In the genomic region with DNA sequence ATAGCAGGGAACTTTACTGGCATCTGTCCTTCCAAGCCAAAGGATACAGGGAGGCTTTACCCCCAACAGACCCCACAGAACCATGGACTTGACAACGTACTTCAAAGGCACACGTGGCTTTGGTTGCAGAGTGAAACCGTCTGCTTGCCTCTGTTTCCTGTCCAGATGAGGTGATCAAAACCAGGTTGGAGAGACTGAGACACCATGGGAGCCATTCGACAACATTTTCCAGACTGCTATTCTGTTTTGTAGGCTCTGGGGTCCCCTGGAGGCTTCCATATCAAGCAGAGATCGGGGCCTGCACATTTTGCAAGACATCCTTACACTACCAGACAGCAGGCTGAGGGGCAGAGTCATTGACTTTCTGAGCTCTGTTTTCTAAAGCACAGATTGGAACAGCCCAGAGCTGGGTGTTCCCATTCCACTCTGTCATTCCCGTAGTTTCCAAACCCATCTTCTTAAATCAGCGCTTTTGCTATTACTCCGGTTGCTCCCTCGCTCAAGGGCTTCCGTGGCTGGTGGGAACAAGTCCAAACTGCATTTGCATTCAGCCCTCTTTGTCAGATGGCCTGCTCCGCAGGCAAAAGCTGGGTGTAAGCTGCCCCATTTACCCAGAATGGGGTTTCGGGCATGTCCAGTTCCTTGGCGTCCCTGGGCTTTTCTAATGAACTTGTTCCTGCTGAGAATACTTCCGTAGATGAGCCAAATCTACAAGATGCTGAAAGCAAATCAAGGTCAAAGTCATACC, we compare ENCODE assay signal across 9 mouse cellular contexts.
A peak's percentile ranks its signal among the peaks of the same experiment; 100 is the strongest.
DNase-seq lines count a peak whose midpoint lies in the region; ATAC-seq lines count a peak whose summit lies in the region.
"Had no signal": no experiment of that assay in that cellular context is flagged by ENCODE, and none has a peak within 500 bp of the region (broad histone marks: within the 10 kb centered on the region; RNA-seq: fewer than 3 reads in every experiment).

No protein-coding gene starts in this region.

- intact Hi-C loops in heart, postnatal 14 days (cut with DNase I) = no loop called here

- WGBS in limb, embryonic 15.5 days = 36% methylated on average over 14 of the region's 14 CpGs

- H3K9me3 ChIP-seq in limb, embryonic 15.5 days = no peaks in the 10 kb centered on the region
- H3K9me3 ChIP-seq: lung, embryonic 15.5 days had no signal

- H3K4me1 ChIP-seq in limb, embryonic 15.5 days = peaks cover 10% of the 10 kb centered on the region

- peak; percentile 38 to 45 for DNase-seq in heart, adult 18-20 months
- DNase-seq in heart, postnatal 14 days = no peak
- DNase-seq in right cerebral cortex, adult 18-20 months = peak; percentile 37
- DNase-seq in right cerebral cortex, postnatal 36 days (ENCODE audit: low spot score in 2 of 2) = no peak
- DNase-seq in cerebellum, adult 8-10 months = peak; percentile 62
- DNase-seq in lung, postnatal 36 days = no peak

- H3K4me2 ChIP-seq in limb, embryonic 15.5 days = no peak overlapping the region
- H3K4me2 ChIP-seq: lung, embryonic 15.5 days had no signal

- ATAC-seq in limb, embryonic 15.5 days (ENCODE audit: insufficient number of reproducible peaks, low FRiP score, low TSS enrichment, low read depth) = no peak
- ATAC-seq in erythroblast, adult 5-6 weeks (replicated peaks; ENCODE audit: low FRiP score, poor library complexity, severe bottlenecking) = no peak

- H3K36me3 ChIP-seq in limb, embryonic 15.5 days = no peaks in the 10 kb centered on the region
- H3K36me3 ChIP-seq: lung, embryonic 15.5 days had no signal

- H3K9ac ChIP-seq in limb, embryonic 15.5 days = no peak overlapping the region
- H3K9ac ChIP-seq: lung, embryonic 15.5 days had no signal

- no peaks in the 10 kb centered on the region for H3K27me3 ChIP-seq in limb, embryonic 15.5 days
- H3K27me3 ChIP-seq: lung, embryonic 15.5 days had no signal

- no peak overlapping the region for H3K4me3 ChIP-seq in limb, embryonic 15.5 days
- H3K4me3 ChIP-seq: lung, embryonic 15.5 days had no signal

- 0 out of 2 replicates have a peak overlapping the region, but pooled peaks have one; percentile 24 for H3K27ac ChIP-seq in limb, embryonic 15.5 days
- H3K27ac ChIP-seq: lung, embryonic 15.5 days had no signal

Comparison
In these comparisons a context has a peak if more than half of its experiments do, and no peak if none do; other contexts are left out.
1. DNase-seq: peak in heart, adult 18-20 months (2 of 2), right cerebral cortex, adult 18-20 months (single experiment) and cerebellum, adult 8-10 months (single experiment); none in heart, postnatal 14 days (0 of 2), right cerebral cortex, postnatal 36 days (0 of 2) and lung, postnatal 36 days (single experiment).